Mouse (Mus musculus) heart, postnatal 36 days (tissue): ENCODE measurements around the gene Xxylt1. TPM values are rescaled to one million over a fixed set of nuclear protein-coding genes. Genes with fewer than 3 reads are reported as not detected.

Experiments used
- DNase-seq, 2 experiments: peaks; one replicate each; pipeline ENCODE4 v3.0.0; 2021 to 2022
- intact Hi-C: fragments of 180-260 bp; cut with DNase I; formaldehyde crosslinking; loops from one replicate; pipeline ENCODE4 v1.15.1; 2025
- total RNA-seq, 2 experiments: library from RNA; stranded (reverse); gene quantifications; 2 replicates each; pipeline ENCODE4 v1.2.3; 2021

Xxylt1 gene
- total RNA-seq, 2 experiments from 2014 or later = 11.6 to 12.5 TPM

- intact Hi-C loops = loop anchor here (2.0 to 10.0 kb wide), 2 partner anchors 27 to 385 kb away; no protein-coding TSS in a partner anchor
- no peak for DNase-seq
Measured at GRCm38 (mm10) chr16:30969266-30970064, 111.8 kb downstream of the Xxylt1 start.

GRCm38 (mm10) chr16:30968402-30969151 lies 112.7 kb downstream of the Xxylt1 start:
- intact Hi-C loops = no loop called here

GRCm38 (mm10) chr16:30966684-30967083 lies 114.5 kb downstream of the Xxylt1 start:
- peak; percentile 53 to 68 for DNase-seq
- intact Hi-C loops = no loop called here

More at GRCm38 (mm10) chr16:30968402-30969151, 112.7 kb downstream of the Xxylt1 start:
- DNase-seq = no peak

- DNase-seq = no peak
- intact Hi-C loops = no loop called here
Measured at GRCm38 (mm10) chr16:30964891-30965290, 116.3 kb downstream of the Xxylt1 start.

- intact Hi-C loops = no loop called here
- DNase-seq = no peak
Measured at GRCm38 (mm10) chr16:30964411-30964810, 116.8 kb downstream of the Xxylt1 start.

- intact Hi-C loops = no loop called here
- DNase-seq = no peak
Measured at GRCm38 (mm10) chr16:30962515-30962914, 118.7 kb downstream of the Xxylt1 start.

- intact Hi-C loops = no loop called here
- no peak for DNase-seq
Measured at GRCm38 (mm10) chr16:30961176-30961575, 120.1 kb downstream of the Xxylt1 start.

GRCm38 (mm10) chr16:30960266-30960665 lies 121.0 kb downstream of the Xxylt1 start:
- no peak for DNase-seq
- intact Hi-C loops = no loop called here

GRCm38 (mm10) chr16:30959692-30960091 lies 121.5 kb downstream of the Xxylt1 start:
- intact Hi-C loops = no loop called here
- DNase-seq = no peak

GRCm38 (mm10) chr16:30956141-30956540 lies 125.1 kb downstream of the Xxylt1 start:
- intact Hi-C loops = no loop called here
- DNase-seq = no peak

GRCm38 (mm10) chr16:30948636-30949035 lies 132.6 kb downstream of the Xxylt1 start:
- intact Hi-C loops = no loop called here
- DNase-seq = no peak

- DNase-seq = no peak
- intact Hi-C loops = no loop called here
Measured at GRCm38 (mm10) chr16:30948216-30948615, 133.0 kb downstream of the Xxylt1 start.

- no peak for DNase-seq
- intact Hi-C loops = loop anchor here (5.0 kb wide), 1 partner anchor 123 kb away; no protein-coding TSS in a partner anchor
Measured at GRCm38 (mm10) chr16:30944886-30945285, 136.3 kb downstream of the Xxylt1 start.

GRCm38 (mm10) chr16:30943919-30944318 lies 137.3 kb downstream of the Xxylt1 start:
- intact Hi-C loops = loop anchor here (2.0 to 5.0 kb wide), 3 partner anchors 27 to 125 kb away; no protein-coding TSS in a partner anchor

GRCm38 (mm10) chr16:30940699-30941098 lies 140.5 kb downstream of the Xxylt1 start:
- intact Hi-C loops = loop anchor here (5.0 kb wide), 1 partner anchor 118 kb away; no protein-coding TSS in a partner anchor

More at GRCm38 (mm10) chr16:30943919-30944318, 137.3 kb downstream of the Xxylt1 start:
- no peak for DNase-seq

GRCm38 (mm10) chr16:30939903-30940302 lies 141.3 kb downstream of the Xxylt1 start:
- intact Hi-C loops = loop anchor here (2.0 to 5.0 kb wide), 2 partner anchors 118 to 339 kb away; no protein-coding TSS in a partner anchor
- peak in 1 of 2 experiments; percentile 39 for DNase-seq

More at GRCm38 (mm10) chr16:30940699-30941098, 140.5 kb downstream of the Xxylt1 start:
- no peak for DNase-seq

GRCm38 (mm10) chr16:30939210-30939609 lies 142.0 kb downstream of the Xxylt1 start:
- intact Hi-C loops = loop anchor here (2.0 kb wide), 1 partner anchor 338 kb away; no protein-coding TSS in a partner anchor
- no peak for DNase-seq

GRCm38 (mm10) chr16:30938664-30939063 lies 142.6 kb downstream of the Xxylt1 start:
- no peak for DNase-seq
- intact Hi-C loops = loop anchor here (2.0 kb wide), 1 partner anchor 338 kb away; no protein-coding TSS in a partner anchor

GRCm38 (mm10) chr16:30937665-30938064 lies 143.6 kb downstream of the Xxylt1 start:
- intact Hi-C loops = loop anchor here (2.0 kb wide), 2 partner anchors 63 to 337 kb away; no protein-coding TSS in a partner anchor
- no peak for DNase-seq

- intact Hi-C loops = loop anchor here (2.0 kb wide), 1 partner anchor 62 kb away; no protein-coding TSS in a partner anchor
- DNase-seq = no peak
Measured at GRCm38 (mm10) chr16:30936471-30936870, 144.8 kb downstream of the Xxylt1 start.

GRCm38 (mm10) chr16:30936012-30936461 lies 145.2 kb downstream of the Xxylt1 start:
- DNase-seq = no peak
- intact Hi-C loops = loop anchor here (2.0 kb wide), 1 partner anchor 61 kb away; no protein-coding TSS in a partner anchor
